Mouse (Mus musculus): ENCODE data around the gene Rab30.

Rab30 gene

DNA sequence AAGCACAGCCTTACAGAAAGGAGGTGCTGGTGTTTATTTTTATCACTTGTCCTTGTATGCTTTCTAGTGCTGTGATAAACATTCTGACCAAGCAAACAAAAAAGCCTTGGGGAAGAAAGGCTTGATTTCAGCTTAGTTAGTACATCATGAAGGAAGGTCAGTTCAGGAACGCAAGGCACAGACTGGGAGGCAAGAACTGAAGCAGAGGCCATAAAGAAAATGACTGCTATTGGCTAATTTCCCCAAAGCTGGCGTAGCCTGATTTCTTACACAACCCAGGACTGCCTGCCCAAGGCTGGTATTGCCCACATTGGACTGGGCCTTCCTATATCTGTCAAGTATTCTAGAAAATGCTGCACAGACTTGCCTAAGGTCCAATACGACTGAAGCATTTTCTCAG, 106.8 kb downstream of the Rab30 start:
- no peak for DNase-seq (ENCODE audit: low spot score)

DNA sequence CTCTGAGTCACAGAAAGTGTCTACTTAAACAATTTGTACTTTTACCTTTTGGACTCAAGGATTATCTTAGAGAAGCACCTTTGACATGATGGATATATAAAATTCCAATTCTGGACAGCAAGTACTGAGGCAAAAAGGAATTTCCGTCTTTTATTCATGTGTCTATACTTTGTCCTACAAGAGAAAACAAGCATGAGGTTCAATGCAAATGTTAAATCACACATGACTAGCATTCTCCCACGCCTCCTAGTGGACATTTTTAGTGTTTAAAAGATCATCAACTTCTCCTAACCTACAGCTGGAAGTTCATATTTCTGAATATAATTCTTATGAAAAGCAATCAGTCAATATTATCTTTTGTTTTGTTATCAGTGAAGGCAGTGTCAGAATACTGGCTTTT, 125.1 kb downstream of the Rab30 start:
- no peak for DNase-seq (ENCODE audit: low spot score)

DNA sequence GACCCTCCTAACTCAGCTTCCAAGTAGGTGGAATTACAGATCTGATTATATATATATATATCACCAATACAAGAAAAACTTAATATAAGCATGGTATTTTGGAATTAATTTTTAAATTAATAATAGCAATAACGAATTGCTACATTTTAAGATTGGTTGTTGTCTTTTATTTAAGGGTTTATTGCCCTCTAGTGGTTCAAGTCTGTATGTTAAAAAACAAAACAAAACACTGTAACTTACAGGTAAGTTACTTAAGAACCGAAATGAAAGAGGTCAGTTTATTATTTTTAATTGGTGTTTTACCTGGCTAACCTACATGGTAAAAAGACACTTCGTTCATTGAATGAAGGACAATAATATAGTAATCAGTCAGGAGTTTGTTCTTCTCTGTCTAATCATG, 128.8 kb downstream of the Rab30 start:
- DNase-seq (ENCODE audit: low spot score), result no peak

DNA sequence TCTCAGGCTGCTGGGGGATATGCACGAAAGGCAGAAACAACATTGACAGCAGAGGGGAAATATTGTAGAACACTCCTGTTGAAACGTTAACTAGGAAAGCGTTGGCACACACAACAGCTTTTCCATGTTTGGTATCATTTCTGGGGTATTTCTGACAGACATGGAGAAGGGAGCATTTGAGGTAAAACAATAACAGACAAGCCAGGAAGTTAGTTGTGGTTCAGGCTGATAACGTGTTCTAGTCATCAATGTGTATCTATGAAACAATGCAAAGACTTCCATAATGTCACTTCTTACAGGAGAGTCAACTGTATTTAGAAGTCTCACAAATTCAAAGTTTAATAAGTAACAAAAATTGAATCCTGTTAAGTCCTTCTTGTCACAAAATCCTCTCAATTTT, 130.2 kb downstream of the Rab30 start:
- no peak for DNase-seq (ENCODE audit: low spot score)

DNA sequence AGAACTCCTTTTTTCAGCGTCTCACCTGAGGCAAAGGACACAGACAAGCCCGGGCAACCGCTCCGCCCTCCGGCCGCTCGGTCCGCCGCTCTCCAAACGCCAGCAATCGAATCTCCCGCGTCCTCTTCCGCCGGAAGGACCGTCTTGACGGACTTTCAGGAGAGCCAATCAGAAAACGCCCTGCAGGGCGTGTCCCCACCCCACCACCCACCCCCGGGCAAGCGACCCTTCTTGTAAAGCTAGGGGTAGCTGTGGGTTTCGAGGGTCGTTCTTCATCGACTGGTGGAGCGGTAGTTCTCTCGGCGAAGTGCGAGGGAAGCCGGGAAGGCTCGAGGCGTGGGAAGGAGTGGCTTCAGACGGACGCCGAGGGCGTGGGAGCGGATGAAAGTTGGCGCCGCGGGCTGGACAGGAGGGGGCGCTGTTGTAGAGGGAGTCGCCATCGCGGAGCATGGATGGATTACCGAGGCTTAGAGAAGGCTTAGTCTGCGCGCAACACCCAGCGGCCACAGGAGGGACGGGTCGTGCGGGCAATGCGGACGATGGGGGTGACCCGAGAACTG, 132.8 kb downstream of the Rab30 start, which contains the start of the genes Ddias and Prcp:
Gene Ddias, minus strand, starts transcription at position 132 of the 560 bp plus-strand sequence.
Gene Prcp, plus strand, starts transcription at position 355 of the 560 bp plus-strand sequence.
- DNase-seq (ENCODE audit: low spot score), result peak; percentile 89

DNA sequence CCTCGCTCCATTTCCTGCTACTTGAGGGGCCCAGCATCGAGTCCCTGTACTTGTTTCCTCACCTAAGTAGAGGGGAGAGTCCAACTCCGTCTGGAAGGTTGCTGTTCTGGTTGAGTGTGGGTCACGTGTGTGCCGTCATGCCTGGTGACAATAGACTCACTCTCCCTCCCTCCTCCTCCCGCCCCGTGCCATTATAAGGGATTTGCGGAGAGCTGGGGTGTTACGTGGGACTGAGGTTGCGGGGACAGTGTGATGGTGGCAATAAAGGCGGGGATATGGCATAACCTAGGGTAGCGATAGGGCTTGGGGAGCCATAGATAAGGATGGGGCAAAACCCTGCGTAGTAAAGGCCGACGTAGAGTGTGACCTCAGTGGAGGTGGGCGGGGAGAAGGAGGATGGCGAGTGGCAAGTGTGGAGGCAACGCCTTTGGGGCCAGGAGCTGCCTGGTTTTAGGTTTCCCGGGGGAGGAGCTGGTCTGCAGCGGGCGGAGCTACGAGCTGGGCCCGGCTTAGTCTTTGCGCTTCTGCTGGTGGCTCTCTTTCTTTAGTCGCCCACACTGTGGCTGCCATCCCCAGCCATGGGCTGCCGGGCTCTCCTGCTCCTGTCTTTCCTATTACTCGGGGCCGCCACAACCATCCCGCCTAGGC, 133.5 kb downstream of the Rab30 start:
- peak; percentile 97 for DNase-seq (ENCODE audit: low spot score)

DNA sequence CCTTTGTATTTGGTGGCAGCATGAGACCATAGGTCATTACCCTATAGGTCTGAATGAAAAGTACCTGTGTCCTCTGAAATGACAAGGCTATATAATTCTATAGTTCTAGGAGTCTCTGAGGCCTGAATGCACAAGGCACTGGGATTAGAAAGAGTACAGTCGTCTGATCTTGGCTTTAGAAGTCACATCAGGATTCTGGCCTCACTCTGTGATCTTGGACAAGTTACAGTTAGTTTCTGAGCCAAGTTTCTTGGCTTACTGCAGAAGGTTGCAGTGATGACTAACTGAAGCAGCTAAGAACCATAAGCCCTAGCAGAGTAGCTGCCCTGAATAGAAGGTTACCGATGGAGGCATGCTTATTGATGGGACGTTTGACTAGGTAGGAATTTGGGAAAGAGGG, 134.7 kb downstream of the Rab30 start:
- DNase-seq (ENCODE audit: low spot score), result no peak

DNA sequence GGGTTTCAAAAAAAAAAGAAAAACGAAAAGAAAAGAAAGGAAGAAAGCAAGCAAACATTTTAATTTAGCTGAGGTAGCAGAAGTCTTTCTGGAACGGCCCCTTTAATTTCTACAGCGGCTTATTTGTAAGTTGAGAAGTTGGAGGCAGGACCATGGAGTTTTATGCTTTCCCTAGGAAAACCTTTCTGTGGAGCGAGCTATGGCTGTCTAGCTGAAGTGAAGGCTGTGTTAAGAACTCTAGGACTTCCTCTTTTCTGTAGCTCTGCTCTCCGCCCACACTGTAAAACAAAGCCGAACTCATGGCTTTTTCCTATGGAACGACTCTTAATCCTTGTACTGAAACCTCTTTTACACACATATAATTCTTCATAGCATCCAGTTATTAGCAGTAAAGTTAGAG, 135.1 kb downstream of the Rab30 start:
- no peak for DNase-seq (ENCODE audit: low spot score)

DNA sequence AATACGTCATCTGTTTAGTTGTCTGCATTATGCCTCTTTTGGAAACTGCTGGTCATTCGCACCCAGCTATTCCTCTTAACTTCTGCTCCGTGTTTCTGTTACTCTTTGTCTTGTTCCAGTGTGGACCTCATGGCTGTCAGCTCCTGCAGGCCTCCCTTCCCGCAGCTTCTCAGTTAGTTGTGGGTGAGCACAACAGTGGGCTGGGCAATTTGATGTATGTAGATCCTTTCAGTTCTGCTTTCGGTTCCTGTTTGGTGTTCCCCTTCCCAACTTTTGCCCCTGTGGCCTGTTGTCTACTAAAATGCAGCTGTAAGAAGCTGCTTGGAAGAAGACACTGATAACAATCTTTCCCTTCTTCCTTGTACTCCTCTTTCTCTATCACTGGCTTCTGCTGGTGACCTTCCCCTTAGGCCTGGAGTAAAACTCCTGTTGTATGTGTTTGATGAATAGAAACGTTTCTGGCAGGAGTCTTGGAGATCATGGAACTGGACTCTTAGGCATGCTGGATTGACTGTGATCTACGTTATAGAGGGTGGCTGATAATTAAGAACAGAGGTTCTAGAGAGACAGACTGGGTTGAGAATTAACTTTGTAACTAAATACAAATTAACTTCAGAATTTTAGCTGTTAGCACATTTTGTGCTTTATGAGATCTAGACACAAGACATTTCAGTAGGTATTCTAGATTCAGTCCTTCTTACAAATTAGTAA, 137.3 kb downstream of the Rab30 start:
- no peak for DNase-seq (ENCODE audit: low spot score)

DNA sequence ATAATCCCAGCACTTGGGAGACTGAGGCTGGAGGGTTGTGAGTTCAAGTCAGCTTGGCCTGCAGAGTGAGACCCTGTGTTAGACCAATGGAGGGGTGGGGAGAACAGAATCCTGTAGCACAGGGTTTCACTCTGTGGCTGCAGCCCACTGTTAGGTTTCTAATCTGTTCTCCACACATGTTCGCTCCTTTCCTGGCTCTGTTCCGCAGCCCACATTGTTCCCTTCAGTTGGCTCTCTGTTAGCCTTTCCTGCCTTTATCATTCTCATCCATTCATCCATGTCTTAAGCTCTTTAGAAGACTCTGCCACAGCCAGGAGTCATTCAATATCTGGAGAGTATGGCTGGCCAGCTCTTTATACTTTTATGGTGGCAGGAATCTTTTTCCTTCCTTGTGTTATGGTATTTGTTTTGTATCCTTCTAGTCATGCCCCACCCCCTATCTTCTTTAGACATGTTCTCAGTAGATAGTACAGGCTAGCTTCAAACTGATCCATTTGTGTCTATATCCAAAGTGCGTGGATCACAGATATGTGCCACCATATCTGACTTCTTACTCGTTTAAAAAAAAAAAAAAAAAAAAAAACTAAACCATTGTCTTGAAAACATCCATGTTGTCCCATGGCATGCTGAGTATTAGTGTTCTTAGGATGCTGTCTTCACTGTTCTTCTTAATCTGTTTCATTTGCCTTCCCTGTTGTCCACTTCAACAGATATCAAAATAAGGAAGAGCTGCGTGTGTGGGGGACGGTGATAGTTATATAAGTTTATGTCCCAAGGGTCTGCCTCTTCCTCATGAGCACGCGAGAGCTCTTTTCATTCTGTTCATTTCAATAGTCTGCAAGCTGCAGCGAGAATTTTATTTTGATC, 142.7 kb downstream of the Rab30 start:
- no peak for DNase-seq (ENCODE audit: low spot score)

DNA sequence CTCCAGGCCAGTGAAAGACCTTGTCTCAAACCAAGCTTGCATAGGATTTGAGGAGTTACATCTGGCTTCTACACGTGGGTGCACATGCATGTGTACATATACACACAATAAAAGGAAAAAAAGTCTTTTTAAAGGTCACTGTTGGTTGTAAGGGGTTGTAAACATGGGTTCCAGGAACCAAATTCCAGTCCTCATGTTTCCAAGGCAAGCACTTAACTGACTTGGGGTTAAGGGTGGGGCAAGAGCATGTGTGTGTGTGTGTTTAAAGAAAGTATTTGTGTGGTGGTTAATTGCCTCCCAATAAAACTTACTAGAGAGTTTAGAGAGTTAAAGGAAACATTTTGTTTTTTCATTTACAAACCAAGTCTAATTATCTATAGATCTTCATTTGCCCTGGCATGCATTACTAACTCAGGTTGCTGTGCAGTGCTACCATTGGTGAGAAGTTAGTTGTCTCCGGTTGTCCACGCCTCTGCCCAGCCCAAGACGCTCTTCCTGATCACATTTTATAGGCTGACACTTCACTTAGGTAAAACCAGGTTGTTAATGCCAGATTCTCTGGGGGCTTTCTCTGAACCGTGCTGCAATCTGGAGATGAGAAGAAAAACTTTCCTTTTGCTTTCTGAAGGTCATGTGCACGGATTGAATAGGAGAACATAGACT, 143.7 kb downstream of the Rab30 start:
- no peak for DNase-seq (ENCODE audit: low spot score)

DNA sequence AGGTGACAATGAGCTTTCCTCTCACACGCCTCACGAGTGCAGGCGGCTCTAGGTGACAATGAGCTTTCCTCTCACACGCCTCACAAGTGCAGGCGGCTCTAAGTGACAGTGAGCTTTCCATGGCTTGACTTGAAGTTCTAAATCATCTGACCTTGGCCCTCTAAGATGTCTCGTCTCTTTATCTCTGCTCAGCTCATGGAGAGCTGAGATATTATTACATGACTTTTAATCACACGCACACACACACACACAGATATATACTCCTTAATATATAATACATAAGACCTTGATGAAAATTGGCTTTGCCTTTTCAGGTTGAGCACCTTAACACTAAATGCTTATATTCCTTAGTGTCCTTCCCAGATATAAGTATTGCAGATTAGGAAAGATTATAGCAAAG, 145.4 kb downstream of the Rab30 start:
- no peak for DNase-seq (ENCODE audit: low spot score)

DNA sequence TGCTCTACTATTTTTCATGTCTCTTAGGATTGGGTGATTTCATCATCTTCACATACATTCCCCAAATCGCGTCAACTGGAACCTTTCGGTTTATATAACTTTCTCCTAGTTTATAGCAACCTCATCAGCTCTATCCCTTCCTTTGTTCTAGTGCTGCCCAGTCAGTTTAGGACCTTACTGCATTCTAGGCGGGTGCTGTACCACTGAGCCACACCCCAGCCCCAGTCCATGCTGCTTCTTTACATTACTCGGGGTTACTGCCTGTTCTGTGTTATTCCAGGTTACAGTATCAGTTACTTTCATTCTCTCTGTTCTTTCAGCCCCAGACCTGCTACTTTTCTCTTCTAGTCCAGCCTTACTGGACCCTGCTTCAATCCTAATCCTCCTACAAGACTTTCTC, 145.8 kb downstream of the Rab30 start:
- no peak for DNase-seq (ENCODE audit: low spot score)

DNA sequence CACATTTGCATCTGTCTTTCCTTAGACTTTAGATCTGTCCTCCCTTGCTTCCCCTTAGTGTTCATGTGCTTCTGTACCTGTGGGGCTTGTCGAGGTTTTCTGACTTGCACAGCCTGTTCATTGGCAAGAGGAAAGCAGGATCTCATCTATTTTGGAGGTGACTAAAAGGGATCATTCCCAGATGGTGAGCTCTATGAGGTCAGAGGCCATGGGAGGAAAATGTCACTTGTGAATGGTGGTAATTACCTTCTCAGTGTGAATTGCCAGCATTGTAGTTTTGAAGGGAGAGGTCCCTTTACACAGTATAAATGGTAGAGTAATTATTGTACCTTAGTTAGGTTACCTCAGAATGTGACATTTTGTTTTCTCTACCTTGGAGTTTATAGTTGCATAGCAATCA, 148.8 kb downstream of the Rab30 start:
- DNase-seq (ENCODE audit: low spot score), result no peak

DNA sequence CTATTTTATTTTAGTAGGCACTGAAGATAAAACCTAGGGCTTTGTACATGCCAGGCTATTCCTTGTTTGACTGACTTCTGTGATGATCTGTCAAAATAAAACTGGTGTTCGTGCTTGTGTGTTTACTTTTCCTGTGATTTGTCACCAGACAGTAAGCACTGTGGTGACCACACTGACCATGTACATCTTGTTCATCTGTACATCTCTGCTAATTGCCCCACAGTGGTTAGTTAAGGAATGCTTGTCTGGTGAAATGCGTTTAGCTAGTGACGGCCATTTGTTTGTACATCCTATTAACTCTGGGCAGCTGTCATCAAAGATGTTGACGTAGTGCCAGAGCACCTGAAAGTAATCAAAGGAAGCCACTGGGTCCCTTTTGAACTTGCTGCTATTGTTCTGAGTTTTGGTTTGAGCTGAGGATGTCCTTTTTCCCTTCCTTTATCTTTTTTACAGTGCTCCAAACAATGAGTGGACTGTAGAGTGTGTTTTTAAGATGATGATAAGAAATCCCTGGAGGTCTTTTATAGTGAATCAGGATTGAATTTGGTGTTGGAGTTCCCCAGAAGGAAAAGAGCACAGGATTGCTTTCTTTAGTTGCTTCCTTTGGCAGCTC, 149.3 kb downstream of the Rab30 start:
- DNase-seq (ENCODE audit: low spot score), result no peak

DNA sequence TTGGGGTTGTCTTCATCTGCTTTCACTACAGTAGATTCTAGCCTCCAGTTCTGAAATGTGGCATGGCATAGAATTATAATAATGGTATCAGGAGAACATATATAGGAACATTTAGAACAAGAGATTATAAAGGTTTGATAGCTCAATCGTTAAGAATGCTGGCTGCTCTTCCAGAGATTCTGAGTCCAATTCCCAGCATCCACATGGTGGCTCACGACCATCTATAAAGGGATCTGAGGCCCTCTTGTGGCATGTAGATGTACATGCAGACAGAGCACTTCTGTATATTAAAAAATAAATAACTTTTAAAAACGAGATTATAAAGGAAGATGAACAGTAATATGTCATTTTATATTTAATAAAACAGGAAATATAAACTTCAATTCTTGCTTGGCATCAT, 152.1 kb downstream of the Rab30 start:
- DNase-seq (ENCODE audit: low spot score), result no peak

Measured in T-cell, adult 2 months (primary cell).